Mouse (Mus musculus) T-helper 2 cell (primary cell): ENCODE measurements around the gene Tex45.

Experiments
- in situ Hi-C: fragments of 300-600 bp; cut with MboI, MseI; formaldehyde crosslinking; loops from one replicate; pipeline ENCODE4 v1.15.1; 2025; ENCODE audit warnings: high pct_unique_total_duplicates

The Tex45 gene

GRCm38 (mm10) chr8:3536053-3536841 is 65.6 kb downstream of the Tex45 start:
- in situ Hi-C loops = no loop called here
